Mouse (Mus musculus): ENCODE results near the gene B3galt4. TPM values are rescaled to one million over a fixed set of nuclear protein-coding genes. Genes with fewer than 3 reads are reported as not detected.
"Not testable (repeated sequence)": the region's sequence is repeated elsewhere in the genome, so short reads cannot be mapped to it uniquely, and the experiment has no call there.

The B3galt4 gene
- polyA plus RNA-seq, 1 experiment, result not detected

- Histone ChIP-seq H3K4me3 (ENCODE audit: insufficient read depth, low read depth, low read length) (no peak overlapping the region), H3K27ac (ENCODE audit: insufficient read depth, low read depth, low read length) (no peak overlapping the region), H3K4me1 (ENCODE audit: control insufficient read depth, insufficient read depth, low read length) (no peaks in the 10 kb centered on the region)
- TF ChIP-seq CTCF (IDR thresholded peaks at IDR 0.05; ENCODE audit: insufficient read depth, low read depth, low read length) (no peak), POLR2A (IDR thresholded peaks at IDR 0.05; ENCODE audit: insufficient read depth, low read depth, low read length) (no peak)
- 28% methylated on average over 10 of the region's 10 CpGs for WGBS
These were observed 40.7 kb upstream of the B3galt4 start for GRCm38 (mm10) chr17:33991788-33992664.

- H3K4me1 ChIP-seq (ENCODE audit: control insufficient read depth, insufficient read depth, low read length), result peaks cover 23% of the 10 kb centered on the region
- WGBS, result 8% methylated on average over 8 of the region's 8 CpGs
- H3K4me3 ChIP-seq (ENCODE audit: insufficient read depth, low read depth, low read length); H3K27ac ChIP-seq (ENCODE audit: insufficient read depth, low read depth, low read length): not testable (repeated sequence)
- peak; percentile 69 for TF ChIP-seq CTCF (IDR thresholded peaks at IDR 0.05; ENCODE audit: insufficient read depth, low read depth, low read length)
These were observed 30.8 kb upstream of the B3galt4 start for GRCm38 (mm10) chr17:33982136-33982535.

- Histone ChIP-seq H3K27ac (ENCODE audit: insufficient read depth, low read depth, low read length) (peak overlapping the region; percentile 82), H3K4me1 (ENCODE audit: control insufficient read depth, insufficient read depth, low read length) (peaks cover 23% of the 10 kb centered on the region), H3K4me3 (ENCODE audit: insufficient read depth, low read depth, low read length) (peak overlapping the region; percentile 57)
- WGBS, result under 1% methylated on average over 27 of the region's 27 CpGs
- TF ChIP-seq POLR2A (IDR thresholded peaks at IDR 0.05; ENCODE audit: insufficient read depth, low read depth, low read length), result peak; percentile 68; the same call in 1 of the 2 replicates
These were observed 30.1 kb upstream of the B3galt4 start for GRCm38 (mm10) chr17:33981192-33981909.

- Histone ChIP-seq H3K4me3 (ENCODE audit: insufficient read depth, low read depth, low read length) (no peak overlapping the region), H3K4me1 (ENCODE audit: control insufficient read depth, insufficient read depth, low read length) (peaks cover 23% of the 10 kb centered on the region), H3K27ac (ENCODE audit: insufficient read depth, low read depth, low read length) (peak overlapping the region; percentile 82)
- WGBS, result 77% methylated on average over 19 of the region's 19 CpGs
- TF ChIP-seq CTCF (IDR thresholded peaks at IDR 0.05; ENCODE audit: insufficient read depth, low read depth, low read length), result no peak
- no peak for TF ChIP-seq POLR2A (IDR thresholded peaks at IDR 0.05; ENCODE audit: insufficient read depth, low read depth, low read length)
These were observed 29.1 kb upstream of the B3galt4 start for GRCm38 (mm10) chr17:33980181-33981035.

GRCm38 (mm10) chr17:33979512-33980050, 28.3 kb upstream of the B3galt4 start:
- no peak overlapping the region for H3K4me3 ChIP-seq (ENCODE audit: insufficient read depth, low read depth, low read length)
- WGBS, result 84% methylated on average over 6 of the region's 6 CpGs
- TF ChIP-seq POLR2A (IDR thresholded peaks at IDR 0.05; ENCODE audit: insufficient read depth, low read depth, low read length) (no peak), CTCF (IDR thresholded peaks at IDR 0.05; ENCODE audit: insufficient read depth, low read depth, low read length) (no peak)
- H3K4me1 ChIP-seq (ENCODE audit: control insufficient read depth, insufficient read depth, low read length), result peaks cover 23% of the 10 kb centered on the region
- H3K27ac ChIP-seq (ENCODE audit: insufficient read depth, low read depth, low read length), result no peak overlapping the region

GRCm38 (mm10) chr17:33978631-33979031, 27.3 kb upstream of the B3galt4 start:
- H3K27ac ChIP-seq (ENCODE audit: insufficient read depth, low read depth, low read length), result no peak overlapping the region
- H3K4me1 ChIP-seq (ENCODE audit: control insufficient read depth, insufficient read depth, low read length), result peaks cover 23% of the 10 kb centered on the region
- 4% methylated on average over 17 of the region's 17 CpGs for WGBS
- peak overlapping the region; percentile 62 for H3K4me3 ChIP-seq (ENCODE audit: insufficient read depth, low read depth, low read length)
- no peak for TF ChIP-seq CTCF (IDR thresholded peaks at IDR 0.05; ENCODE audit: insufficient read depth, low read depth, low read length)
- TF ChIP-seq POLR2A (IDR thresholded peaks at IDR 0.05; ENCODE audit: insufficient read depth, low read depth, low read length), result peak; percentile 39

GRCm38 (mm10) chr17:33977861-33978557, 26.7 kb upstream of the B3galt4 start:
- Histone ChIP-seq H3K4me3 (ENCODE audit: insufficient read depth, low read depth, low read length) (peak overlapping the region; percentile 62), H3K4me1 (ENCODE audit: control insufficient read depth, insufficient read depth, low read length) (peaks cover 23% of the 10 kb centered on the region), H3K27ac (ENCODE audit: insufficient read depth, low read depth, low read length) (no peak overlapping the region)
- no peak for TF ChIP-seq POLR2A (IDR thresholded peaks at IDR 0.05; ENCODE audit: insufficient read depth, low read depth, low read length)
- no peak for TF ChIP-seq CTCF (IDR thresholded peaks at IDR 0.05; ENCODE audit: insufficient read depth, low read depth, low read length)
- WGBS, result 2% methylated on average over 57 of the region's 57 CpGs

- Histone ChIP-seq H3K4me1 (ENCODE audit: control insufficient read depth, insufficient read depth, low read length) (peaks cover 11% of the 10 kb centered on the region), H3K4me3 (ENCODE audit: insufficient read depth, low read depth, low read length) (no peak overlapping the region), H3K27ac (ENCODE audit: insufficient read depth, low read depth, low read length) (no peak overlapping the region)
- TF ChIP-seq CTCF (IDR thresholded peaks at IDR 0.05; ENCODE audit: insufficient read depth, low read depth, low read length), result no peak
- TF ChIP-seq POLR2A (IDR thresholded peaks at IDR 0.05; ENCODE audit: insufficient read depth, low read depth, low read length), result no peak
- 65% methylated on average over 3 of the region's 3 CpGs for WGBS
These were observed 22.3 kb upstream of the B3galt4 start for GRCm38 (mm10) chr17:33973572-33973971.

Measured in olfactory bulb, adult 2 months (tissue).